Comparison of ENCODE assay signal across 8 mouse cellular contexts in the genomic region with DNA sequence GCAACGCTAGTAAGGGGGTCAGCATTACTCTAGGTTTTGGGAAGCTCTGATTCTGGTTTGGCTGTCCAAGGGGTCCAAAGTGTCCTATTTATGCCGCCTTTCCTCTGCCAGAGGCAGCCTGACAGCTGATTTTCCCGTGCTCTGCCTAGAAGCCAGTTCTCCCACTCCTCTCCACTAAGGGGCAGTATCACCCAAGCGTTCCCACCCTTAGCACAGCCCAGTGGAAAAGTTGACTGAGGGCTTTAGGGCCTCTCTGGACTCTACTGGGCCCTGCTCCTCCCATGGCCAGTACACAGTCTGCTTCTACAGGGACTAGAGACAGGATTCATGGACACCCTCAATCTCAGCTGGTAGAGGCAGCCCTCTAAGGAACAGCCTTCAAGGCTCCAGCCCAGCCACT. TPM values are rescaled to one million over a fixed set of nuclear protein-coding genes. Genes with fewer than 3 reads are reported as not detected.
DNase-seq lines count a peak whose midpoint lies in the region; ATAC-seq lines count a peak whose summit lies in the region.

No protein-coding gene starts in this region.

- peak; percentile 40 to 50 for DNase-seq in urinary bladder, adult 18-20 months (ENCODE audit: low spot score in 2 of 2)
- no peak for DNase-seq in urinary bladder, postnatal 10 days (ENCODE audit: low spot score)
- peak; percentile 85 for DNase-seq in embryo, embryonic 11 days
- DNase-seq in intestine, embryonic 14.5 days (ENCODE audit: low spot score) = peak; percentile 85
- peak; percentile 66 to 78 for DNase-seq in spleen, postnatal 10 days (ENCODE audit: low spot score in 2 of 2)

- H3K4me1 ChIP-seq in intestine, embryonic 14.5 days (replicated peaks; ENCODE audit: control insufficient read depth, insufficient read depth, low read length) = peaks cover 30% of the 10 kb centered on the region
- H3K4me1 ChIP-seq in limb, embryonic 12.5 days (replicated peaks) = peaks cover 26% of the 10 kb centered on the region
- H3K4me1 ChIP-seq in midbrain, embryonic 12.5 days = peaks cover 30% of the 10 kb centered on the region

- no peak overlapping the region for H3K9ac ChIP-seq in intestine, embryonic 14.5 days (ENCODE audit: low read length)
- H3K9ac ChIP-seq in limb, embryonic 12.5 days (replicated peaks) = 0 out of 2 replicates have a peak overlapping the region, but pooled peaks have one; percentile 0
- no peak overlapping the region for H3K9ac ChIP-seq in midbrain, embryonic 12.5 days (replicated peaks)

- no peak overlapping the region for H3K4me3 ChIP-seq in intestine, embryonic 14.5 days (ENCODE audit: low read depth, low read length)
- no peak overlapping the region for H3K4me3 ChIP-seq in limb, embryonic 12.5 days (replicated peaks)
- no peak overlapping the region for H3K4me3 ChIP-seq in midbrain, embryonic 12.5 days

- WGBS in intestine, embryonic 14.5 days = 1% methylated on average over 4 of the region's 4 CpGs
- 10% methylated on average over 4 of the region's 4 CpGs for WGBS in limb, embryonic 12.5 days
- WGBS in midbrain, embryonic 12.5 days = 13% methylated on average over 4 of the region's 4 CpGs

- H3K27ac ChIP-seq in intestine, embryonic 14.5 days (ENCODE audit: low read depth) = no peak overlapping the region
- no peak overlapping the region for H3K27ac ChIP-seq in limb, embryonic 12.5 days
- H3K27ac ChIP-seq in midbrain, embryonic 12.5 days (replicated peaks) = no peak overlapping the region

- no peaks in the 10 kb centered on the region for H3K9me3 ChIP-seq in intestine, embryonic 14.5 days (ENCODE audit: control insufficient read depth, low read length)
- H3K9me3 ChIP-seq in limb, embryonic 12.5 days = no peaks in the 10 kb centered on the region
- H3K9me3 ChIP-seq in midbrain, embryonic 12.5 days = no peaks in the 10 kb centered on the region

- peak; percentile 47 for ATAC-seq in granulocyte monocyte progenitor cell, adult 5-6 weeks (replicated peaks; ENCODE audit: poor library complexity, severe bottlenecking)
- ATAC-seq in intestine, embryonic 14.5 days (replicated peaks; ENCODE audit: low FRiP score, low TSS enrichment, low read depth) = peak; percentile 67
- ATAC-seq in limb, embryonic 12.5 days (ENCODE audit: insufficient number of reproducible peaks, insufficient read depth, low FRiP score, low TSS enrichment, low read depth) = 0 out of 2 replicates have a peak, but pooled peaks have one; percentile 58
- peak; percentile 73 for ATAC-seq in midbrain, embryonic 12.5 days (ENCODE audit: low FRiP score, low read depth)

- H3K4me2 ChIP-seq in intestine, embryonic 14.5 days (ENCODE audit: low read length) = no peak overlapping the region
- no peak overlapping the region for H3K4me2 ChIP-seq in limb, embryonic 12.5 days
- no peak overlapping the region for H3K4me2 ChIP-seq in midbrain, embryonic 12.5 days (replicated peaks)

- H3K36me3 ChIP-seq in intestine, embryonic 14.5 days (ENCODE audit: control insufficient read depth, insufficient read depth, low read length) = no peaks in the 10 kb centered on the region
- no peaks in the 10 kb centered on the region for H3K36me3 ChIP-seq in limb, embryonic 12.5 days
- H3K36me3 ChIP-seq in midbrain, embryonic 12.5 days = no peaks in the 10 kb centered on the region

- H3K27me3 ChIP-seq in intestine, embryonic 14.5 days (replicated peaks; ENCODE audit: control insufficient read depth, insufficient read depth, low read length) = no peaks in the 10 kb centered on the region
- peaks cover 22% of the 10 kb centered on the region for H3K27me3 ChIP-seq in limb, embryonic 12.5 days
- H3K27me3 ChIP-seq in midbrain, embryonic 12.5 days = peaks cover 16% of the 10 kb centered on the region

RNA-seq across cellular contexts. Expression of a gene that starts 14.0 kb away (rescaled TPM):
- not detected in 2 replicates for total RNA-seq in granulocyte monocyte progenitor cell, adult 5-6 weeks (2014; fragmentation: Nextera tagmentation)
- not detected in 2 replicates for total RNA-seq in granulocyte monocyte progenitor cell, adult 5-6 weeks (2017)
- not detected in 2 replicates for polyA plus RNA-seq in intestine, embryonic 14.5 days (2014; fragmentation: Nextera tagmentation; extraction: Ambion mirVana)
- not detected in 2 replicates for polyA plus RNA-seq in limb, embryonic 12.5 days (2016; fragmentation: Nextera tagmentation; extraction: Ambion mirVana)
- polyA plus RNA-seq in midbrain, embryonic 12.5 days (2016; fragmentation: Nextera tagmentation; extraction: Ambion mirVana) = not detected in 2 replicates

RNA-seq across cellular contexts. Expression of a gene that starts 51.2 kb away (rescaled TPM):
- 4.7 and 7.4 TPM in 2 replicates for total RNA-seq in granulocyte monocyte progenitor cell, adult 5-6 weeks (2014; fragmentation: Nextera tagmentation)
- total RNA-seq in granulocyte monocyte progenitor cell, adult 5-6 weeks (2017) = 0.72 and 0.86 TPM in 2 replicates
- 26.4 and 27.9 TPM in 2 replicates for polyA plus RNA-seq in intestine, embryonic 14.5 days (2014; fragmentation: Nextera tagmentation; extraction: Ambion mirVana)
- polyA plus RNA-seq in limb, embryonic 12.5 days (2016; fragmentation: Nextera tagmentation; extraction: Ambion mirVana) = 12.5 and 12.6 TPM in 2 replicates
- polyA plus RNA-seq in midbrain, embryonic 12.5 days (2016; fragmentation: Nextera tagmentation; extraction: Ambion mirVana) = 31.8 and 32.7 TPM in 2 replicates
